Mouse (Mus musculus) left cerebral cortex, adult 8-10 months (tissue): ENCODE data around the gene Pde9a. TPM values are rescaled to one million over a fixed set of nuclear protein-coding genes. Genes with fewer than 3 reads are reported as not detected.
"Not testable (repeated sequence)": the region's sequence is repeated elsewhere in the genome, so short reads cannot be mapped to it uniquely, and the experiment has no call there.

ENCODE experiments used
- DNase-seq, 2 experiments: peaks; one replicate each; pipeline ENCODE4 v3.0.0; 2022; ENCODE audit warnings: low spot score in 2 of 2
- total RNA-seq, 4 experiments: library from RNA; stranded (reverse); gene quantifications; 2 replicates each; pipeline ENCODE4 v1.2.4; 2022

Gene Pde9a
- 10 to 100 TPM; 20.1 to 29.5 (median 22.2) TPM for total RNA-seq

GRCm38 (mm10) chr17:31385671-31386665 is at the start of gene Pde9a:
Gene Pde9a, plus strand, starts transcription at chr17:31386210.
- DNase-seq: peak in 1 of 2 experiments; percentile 44

DNA sequence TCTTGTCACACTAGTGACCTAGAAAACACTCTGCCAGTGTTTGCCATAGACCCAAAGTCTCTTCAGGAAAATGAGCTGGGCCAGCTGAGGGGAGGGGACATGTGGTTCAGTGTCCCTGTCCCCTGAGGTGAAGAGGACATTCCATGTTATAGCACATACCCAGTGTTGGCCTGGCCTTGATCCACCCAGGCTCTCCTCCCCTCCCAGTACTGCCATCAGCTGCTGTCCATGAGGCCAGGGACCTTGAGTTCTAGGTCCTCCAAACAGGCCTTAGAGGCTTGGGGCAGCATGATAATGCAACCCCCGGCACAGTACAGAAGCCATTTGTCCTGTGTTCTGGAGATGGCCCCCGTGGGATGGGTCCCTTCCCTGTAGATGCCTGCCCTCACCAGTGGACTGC is 46.2 kb upstream of the Pde9a start:
- no peak for DNase-seq

DNA sequence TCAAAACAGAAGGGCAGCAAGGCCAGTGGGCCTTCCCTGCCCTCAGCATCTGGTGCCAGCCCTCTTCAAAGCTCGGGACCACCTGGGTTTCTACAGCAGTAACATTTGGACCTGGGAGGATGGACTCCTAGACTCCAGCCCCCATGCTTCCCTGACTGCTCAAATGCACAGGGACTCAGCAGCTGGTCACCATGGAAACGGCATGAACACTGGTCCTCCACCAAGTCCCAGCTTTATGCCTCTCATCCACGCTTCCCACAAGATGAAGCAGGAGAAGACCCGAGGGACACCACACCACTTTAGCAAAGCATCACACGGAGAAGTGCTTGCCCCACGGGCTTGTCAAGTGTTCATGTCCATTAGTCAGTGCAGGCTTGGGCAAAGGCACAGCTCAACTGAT is 43.8 kb upstream of the Pde9a start:
- DNase-seq: no peak

GRCm38 (mm10) chr17:31344172-31344801 is 41.7 kb upstream of the Pde9a start:
- peak in 1 of 2 experiments; percentile 36 for DNase-seq

- no peak for DNase-seq
Observed at GRCm38 (mm10) chr17:31344816-31345215, 41.2 kb upstream of the Pde9a start.

GRCm38 (mm10) chr17:31348129-31348528 is 37.9 kb upstream of the Pde9a start:
- DNase-seq: no peak

DNA sequence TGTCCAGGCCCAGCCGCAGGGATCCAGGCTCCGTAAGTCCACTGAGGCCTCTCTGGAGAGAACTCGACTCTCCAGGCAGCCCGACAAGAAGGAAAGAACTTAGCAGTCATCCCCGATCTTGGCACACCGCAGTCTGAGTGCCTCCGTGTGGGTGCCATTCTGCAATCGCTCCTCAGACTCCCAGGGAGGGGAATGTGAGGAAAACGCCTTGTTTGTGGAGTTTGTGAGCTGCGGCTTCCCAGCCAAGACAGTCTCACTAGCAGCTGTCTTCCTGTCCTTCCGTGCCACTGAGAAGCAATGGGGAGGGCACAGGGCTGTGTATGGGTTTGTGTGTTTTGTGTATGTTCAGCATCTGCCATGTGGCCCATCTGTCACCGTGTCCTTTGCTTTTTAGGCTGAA is 36.6 kb upstream of the Pde9a start:
- DNase-seq: peak in 1 of 2 experiments; percentile 50

DNA sequence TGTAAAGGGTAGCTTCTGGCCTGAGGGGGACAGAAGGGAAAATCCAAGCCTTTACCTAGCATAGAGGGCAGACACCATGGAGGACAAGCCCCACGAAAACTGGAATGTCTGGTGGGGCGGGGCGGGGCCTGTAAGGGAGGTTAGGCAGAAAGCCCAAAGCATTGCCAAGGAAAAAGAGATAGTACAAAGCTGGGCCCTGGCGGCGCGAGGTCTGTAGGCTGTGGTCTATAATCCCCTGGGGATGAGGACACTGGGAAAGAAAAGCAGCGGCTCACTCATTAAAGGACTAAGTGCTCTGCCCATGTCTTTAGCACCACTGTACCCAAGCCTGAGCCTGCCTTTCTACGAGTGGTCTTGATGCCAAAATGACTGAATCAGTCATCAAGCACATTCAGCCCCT is 34.0 kb upstream of the Pde9a start:
- no peak for DNase-seq

DNA sequence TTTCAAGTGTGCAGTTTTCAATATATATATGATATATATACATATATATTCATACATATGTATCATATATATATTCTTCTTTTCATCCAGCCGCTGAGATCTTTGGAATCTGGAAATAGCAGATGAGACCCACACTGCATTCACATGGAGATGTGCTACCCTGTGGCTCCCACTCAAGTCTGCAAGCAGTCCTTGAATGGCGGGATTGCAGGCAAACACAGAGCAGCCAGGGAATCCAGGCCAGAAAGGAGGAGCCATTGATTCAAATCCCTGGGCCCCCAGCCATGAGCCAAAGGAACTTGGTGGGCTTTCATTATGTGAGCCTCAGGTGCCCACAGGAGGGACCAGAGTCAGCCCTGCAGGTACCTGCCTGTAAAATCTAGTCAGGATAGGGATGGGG is 32.8 kb upstream of the Pde9a start:
- DNase-seq: no peak

- not testable (repeated sequence) for DNase-seq
Observed at GRCm38 (mm10) chr17:31354684-31355083, 31.3 kb upstream of the Pde9a start.

DNA sequence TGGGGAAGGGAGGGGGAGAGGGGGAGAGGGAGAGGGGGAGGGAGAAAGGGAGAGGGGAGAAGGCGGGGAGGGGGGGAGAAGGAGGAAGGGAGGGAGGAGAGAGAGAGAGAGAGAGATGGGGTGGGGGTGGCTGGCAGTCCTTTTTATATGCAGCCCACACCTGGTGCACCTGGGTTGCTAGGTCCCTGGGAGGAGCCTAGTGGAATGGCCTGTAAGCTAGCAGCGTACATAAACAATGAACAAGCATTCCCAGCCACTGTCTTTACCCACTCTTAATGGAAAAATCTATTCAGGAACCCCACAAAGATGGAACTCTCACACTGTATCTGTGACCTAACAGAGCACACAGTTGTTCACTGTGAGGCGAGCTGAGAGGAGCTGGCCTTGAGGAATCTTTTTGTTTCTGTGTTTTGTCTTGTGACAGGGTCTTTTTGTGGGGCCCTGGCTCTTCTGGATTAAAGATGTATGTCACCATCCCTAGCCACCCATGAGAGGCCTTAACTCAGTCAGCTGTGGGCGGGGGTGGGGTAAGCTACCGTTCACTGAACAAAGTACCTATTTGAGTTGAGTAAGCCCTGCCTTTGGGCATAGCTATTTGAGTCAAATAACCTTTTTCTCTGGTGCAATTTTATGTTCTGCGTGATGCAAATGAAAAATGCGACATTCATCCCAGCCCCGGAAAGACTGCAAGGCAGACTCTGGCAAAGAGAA is 30.1 kb upstream of the Pde9a start:
- no peak for DNase-seq

- no peak for DNase-seq
Observed at GRCm38 (mm10) chr17:31360582-31360981, 25.4 kb upstream of the Pde9a start.

DNA sequence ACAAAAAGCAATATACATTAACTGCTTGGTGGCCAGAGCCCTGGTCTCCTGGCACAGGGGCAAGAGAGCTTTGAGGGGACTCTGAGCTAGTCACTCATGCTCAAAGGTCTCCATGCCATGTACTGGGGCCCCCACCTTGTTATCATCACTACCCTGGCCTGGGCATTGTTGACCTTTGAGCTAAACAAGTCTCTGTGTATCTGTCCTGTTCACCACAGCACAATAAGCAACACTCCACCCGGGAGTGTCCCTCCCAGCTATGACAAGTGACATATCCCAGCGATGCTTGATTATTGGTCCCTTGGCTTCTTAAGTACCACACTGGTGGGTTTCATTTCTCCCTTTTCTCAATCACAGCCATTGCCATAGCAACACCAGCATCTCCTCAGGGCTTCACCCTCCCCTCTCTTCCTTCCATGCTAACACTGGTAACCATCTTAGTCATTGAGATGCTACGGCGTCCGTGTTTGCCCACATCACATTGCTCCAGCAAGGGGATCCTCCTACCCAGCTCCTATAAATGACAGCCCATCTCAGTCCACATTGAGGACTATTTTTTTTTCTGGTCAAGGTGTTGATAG is 20.3 kb upstream of the Pde9a start:
- DNase-seq: no peak

- no peak for DNase-seq
Observed at GRCm38 (mm10) chr17:31370221-31370620, 15.8 kb upstream of the Pde9a start.

DNA sequence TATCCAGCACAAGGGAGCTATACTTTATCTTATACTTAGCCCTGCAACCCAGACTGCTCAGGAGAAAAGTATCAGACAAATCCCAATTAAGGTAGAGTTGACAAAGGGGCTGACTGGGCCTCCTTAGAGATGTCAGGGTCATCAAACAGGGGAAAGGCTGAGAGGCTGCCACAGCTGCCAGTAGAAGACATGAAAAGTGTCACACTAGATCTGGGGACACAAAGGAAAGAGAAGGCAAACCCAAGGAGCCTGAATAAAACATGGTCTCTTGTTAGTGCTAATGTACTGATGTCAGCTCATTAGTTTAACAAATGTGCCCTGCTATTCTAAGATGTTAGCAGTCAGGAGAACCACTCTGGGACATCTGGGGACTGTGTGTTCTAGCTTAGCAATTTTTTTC is 15.1 kb upstream of the Pde9a start:
- DNase-seq: no peak

DNA sequence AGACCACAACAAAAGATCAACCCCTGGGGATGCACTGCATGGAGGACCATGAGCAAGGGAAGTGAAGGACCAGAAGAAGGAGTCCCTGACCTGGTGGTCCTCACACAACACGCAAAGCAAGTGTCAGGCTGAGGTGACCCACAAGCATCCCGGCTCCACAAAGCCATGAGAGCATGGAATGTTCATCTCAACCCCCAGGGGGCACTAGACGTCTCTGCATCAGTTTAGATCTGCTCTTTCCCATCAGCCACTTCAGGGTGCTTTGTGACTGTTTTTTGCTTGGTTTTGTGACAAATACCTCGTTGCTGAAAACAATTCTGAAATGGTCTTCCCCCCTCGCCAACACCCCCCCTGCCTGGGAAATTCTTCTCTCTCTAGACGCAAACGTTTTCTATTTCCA is 8.0 kb upstream of the Pde9a start:
- peak in 1 of 2 experiments; percentile 43 for DNase-seq

DNA sequence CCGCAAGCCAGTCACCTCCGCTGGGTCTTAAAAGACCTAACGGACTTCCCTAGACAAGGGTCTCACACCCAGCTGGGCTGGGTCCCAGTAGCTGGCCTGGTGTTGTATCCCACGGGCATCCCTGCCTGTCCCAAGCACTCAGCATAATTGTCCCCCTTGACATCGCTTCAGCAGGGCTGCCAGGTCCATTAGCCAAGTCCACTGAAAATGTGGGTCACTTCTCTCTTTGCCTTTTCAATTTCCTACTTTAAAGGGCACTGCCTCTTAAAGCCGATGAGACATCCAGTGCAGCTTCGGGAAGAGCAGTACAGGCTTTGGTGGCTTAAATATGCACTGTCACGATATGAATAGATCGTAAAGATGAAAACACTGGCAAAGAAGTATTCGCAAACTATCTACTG is 7.6 kb upstream of the Pde9a start:
- no peak for DNase-seq

DNA sequence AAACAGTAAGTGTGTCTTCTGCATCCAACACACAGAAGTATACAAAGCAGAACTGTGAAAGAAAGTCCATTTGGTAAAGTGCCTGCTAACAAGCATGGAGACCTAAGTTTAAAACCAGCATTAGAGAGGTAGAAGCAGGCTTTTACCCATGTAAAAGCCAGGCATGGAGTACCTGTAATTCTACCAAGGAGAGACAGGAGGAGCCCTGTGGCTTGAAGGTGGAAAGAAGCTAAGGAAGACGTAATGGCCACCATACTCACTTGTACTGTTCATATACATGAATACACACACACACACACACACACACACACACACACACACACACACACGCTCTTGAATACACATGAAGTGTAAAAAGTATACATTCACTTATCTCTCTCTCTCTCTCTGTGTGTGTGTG is 6.9 kb upstream of the Pde9a start:
- no peak for DNase-seq

DNA sequence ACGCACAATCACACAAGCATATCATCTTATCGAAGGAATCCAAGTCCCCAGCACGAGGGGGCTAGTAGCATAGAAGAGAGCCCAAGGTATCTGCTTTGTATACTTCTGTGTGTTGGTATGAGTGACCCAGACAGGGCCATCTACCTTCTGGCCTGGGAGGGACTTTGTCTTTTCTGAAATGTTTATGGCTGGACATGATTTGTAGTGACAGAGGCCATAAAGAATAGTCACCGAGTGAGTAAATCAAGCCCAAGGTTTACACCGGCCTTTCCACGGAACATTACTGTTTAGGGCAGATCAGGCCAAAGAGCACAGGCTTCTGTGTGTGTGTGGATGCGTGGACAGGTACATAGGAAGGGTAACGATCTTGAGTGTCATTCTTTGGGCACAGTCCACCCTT is 6.1 kb upstream of the Pde9a start:
- no peak for DNase-seq

GRCm38 (mm10) chr17:31383320-31383719 is 2.7 kb upstream of the Pde9a start:
- no peak for DNase-seq

- no peak for DNase-seq
Observed at GRCm38 (mm10) chr17:31384968-31385627, 912 bp upstream of the Pde9a start.
